Mouse (Mus musculus): Measurements from ENCODE around the gene Gm20696.

- no peak for TF ChIP-seq POLR2A (IDR thresholded peaks at IDR 0.05; ENCODE audit: low read depth, low read length)
- TF ChIP-seq CTCF (IDR thresholded peaks at IDR 0.05; ENCODE audit: extremely low read depth, insufficient read depth, insufficient read length, insufficient replicate concordance): no peak
Measured at GRCm38 (mm10) chr6:99663232-99663631, 3.4 kb downstream of the Gm20696 start.
